Mouse (Mus musculus): Measurements from ENCODE around the gene 4930442H23Rik. TPM values are rescaled to one million over a fixed set of nuclear protein-coding genes. Genes with fewer than 3 reads are reported as not detected.
A peak's percentile ranks its signal among the peaks of the same experiment; 100 is the strongest.
"Not testable (repeated sequence)": the region's sequence is repeated elsewhere in the genome, so short reads cannot be mapped to it uniquely, and the experiment has no call there.

The 4930442H23Rik gene
- total and polyA plus RNA-seq, 3 experiments, result not detected

- Histone ChIP-seq H3K4me3 (no peak overlapping the region), H3K9ac (ENCODE audit: low read depth, low read length) (no peak overlapping the region), H3K79me2 (replicated peaks; ENCODE audit: control insufficient read depth, insufficient read depth, low read length) (no peaks in the 10 kb centered on the region), H3K36me3 (ENCODE audit: control insufficient read depth, insufficient read depth, low read length) (no peaks in the 10 kb centered on the region), H3K27ac (no peak overlapping the region), H3K4me1 (ENCODE audit: control insufficient read depth, insufficient read depth, low read length) (peaks cover 2% of the 10 kb centered on the region), H3K27me3 (ENCODE audit: control insufficient read depth, insufficient read depth, low read length) (peaks cover 4% of the 10 kb centered on the region; the same call in 1 of the 2 replicates)
- no peak for DNase-seq
- no peak for TF ChIP-seq EP300 (IDR thresholded peaks at IDR 0.05; ENCODE audit: insufficient read depth, low read depth, low read length)
- TF ChIP-seq CTCF (IDR thresholded peaks at IDR 0.05), result no peak
- TF ChIP-seq POLR2A (IDR thresholded peaks at IDR 0.05; ENCODE audit: insufficient read depth, low read depth, low read length), result no peak
- 10% methylated on average over 20 of the region's 20 CpGs for WGBS
- intact Hi-C loops (cut with DNase I), result no loop called here
Observed at GRCm38 (mm10) chr10:81229735-81230437, 46.2 kb upstream of the 4930442H23Rik start.

DNA sequence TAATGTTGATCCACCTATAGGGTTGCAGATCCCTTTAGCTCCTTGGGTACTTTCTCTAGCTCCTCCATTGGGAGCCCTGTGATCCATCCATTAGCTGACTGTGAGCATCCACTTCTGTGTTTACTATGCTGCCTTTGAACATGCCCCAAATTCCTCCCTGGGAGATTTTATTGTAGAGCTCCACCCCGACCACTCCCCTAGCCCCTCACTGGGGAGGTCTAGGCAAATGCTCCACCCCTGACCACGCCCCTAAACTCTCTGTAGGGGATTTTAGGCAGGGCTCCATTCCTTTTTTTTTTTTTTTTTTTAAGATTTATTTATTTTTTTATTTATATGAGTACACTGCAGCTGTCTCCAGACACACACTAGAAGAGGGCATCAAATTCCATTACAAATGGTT lies 40.1 kb upstream of the 4930442H23Rik start:
- intact Hi-C loops (cut with DNase I); H3K27me3 ChIP-seq (ENCODE audit: control insufficient read depth, insufficient read depth, low read length); H3K36me3 ChIP-seq (ENCODE audit: control insufficient read depth, insufficient read depth, low read length); H3K4me3 ChIP-seq; H3K79me2 ChIP-seq (replicated peaks; ENCODE audit: control insufficient read depth, insufficient read depth, low read length); H3K9ac ChIP-seq (ENCODE audit: low read depth, low read length); H3K27ac ChIP-seq; H3K4me1 ChIP-seq (ENCODE audit: control insufficient read depth, insufficient read depth, low read length); DNase-seq: not testable (repeated sequence)
- 65% methylated on average over 2 of the region's 2 CpGs for WGBS

- Histone ChIP-seq H3K36me3 (ENCODE audit: control insufficient read depth, insufficient read depth, low read length) (no peaks in the 10 kb centered on the region), H3K9ac (ENCODE audit: low read depth, low read length) (no peak overlapping the region), H3K4me1 (ENCODE audit: control insufficient read depth, insufficient read depth, low read length) (no peaks in the 10 kb centered on the region), H3K79me2 (replicated peaks; ENCODE audit: control insufficient read depth, insufficient read depth, low read length) (no peaks in the 10 kb centered on the region), H3K4me3 (no peak overlapping the region), H3K27me3 (ENCODE audit: control insufficient read depth, insufficient read depth, low read length) (no peaks in the 10 kb centered on the region; the same call in 1 of the 2 replicates), H3K27ac (no peak overlapping the region)
- intact Hi-C loops (cut with DNase I), result no loop called here
- DNase-seq, result no peak
- 78% methylated on average over 5 of the region's 5 CpGs for WGBS
- no peak for TF ChIP-seq POLR2A (IDR thresholded peaks at IDR 0.05; ENCODE audit: insufficient read depth, low read depth, low read length)
- TF ChIP-seq EP300 (IDR thresholded peaks at IDR 0.05; ENCODE audit: insufficient read depth, low read depth, low read length), result no peak
- TF ChIP-seq CTCF (IDR thresholded peaks at IDR 0.05), result no peak
Observed at GRCm38 (mm10) chr10:81221402-81222015, 37.9 kb upstream of the 4930442H23Rik start.

GRCm38 (mm10) chr10:81217964-81218363 lies 34.3 kb upstream of the 4930442H23Rik start:
- H3K9ac ChIP-seq (ENCODE audit: low read depth, low read length), result no peak overlapping the region
- H3K27me3 ChIP-seq (ENCODE audit: control insufficient read depth, insufficient read depth, low read length), result no peaks in the 10 kb centered on the region; the same call in 1 of the 2 replicates
- H3K4me3 ChIP-seq, result no peak overlapping the region
- no peaks in the 10 kb centered on the region for H3K79me2 ChIP-seq (replicated peaks; ENCODE audit: control insufficient read depth, insufficient read depth, low read length)
- peak; percentile 64 to 78 for DNase-seq
- TF ChIP-seq POLR2A (IDR thresholded peaks at IDR 0.05; ENCODE audit: insufficient read depth, low read depth, low read length) (no peak), EP300 (IDR thresholded peaks at IDR 0.05; ENCODE audit: insufficient read depth, low read depth, low read length) (0 out of 2 replicates have a peak, but pooled peaks have one; percentile 16), CTCF (IDR thresholded peaks at IDR 0.05) (peak; percentile 92)
- WGBS, result 24% methylated on average over 7 of the region's 7 CpGs
- intact Hi-C loops (cut with DNase I), result loop anchor here (1.0 kb wide), 1 partner anchor 20 kb away; no protein-coding TSS in a partner anchor
- H3K36me3 ChIP-seq (ENCODE audit: control insufficient read depth, insufficient read depth, low read length), result no peaks in the 10 kb centered on the region
- no peak overlapping the region for H3K27ac ChIP-seq
- H3K4me1 ChIP-seq (ENCODE audit: control insufficient read depth, insufficient read depth, low read length), result no peaks in the 10 kb centered on the region

DNA sequence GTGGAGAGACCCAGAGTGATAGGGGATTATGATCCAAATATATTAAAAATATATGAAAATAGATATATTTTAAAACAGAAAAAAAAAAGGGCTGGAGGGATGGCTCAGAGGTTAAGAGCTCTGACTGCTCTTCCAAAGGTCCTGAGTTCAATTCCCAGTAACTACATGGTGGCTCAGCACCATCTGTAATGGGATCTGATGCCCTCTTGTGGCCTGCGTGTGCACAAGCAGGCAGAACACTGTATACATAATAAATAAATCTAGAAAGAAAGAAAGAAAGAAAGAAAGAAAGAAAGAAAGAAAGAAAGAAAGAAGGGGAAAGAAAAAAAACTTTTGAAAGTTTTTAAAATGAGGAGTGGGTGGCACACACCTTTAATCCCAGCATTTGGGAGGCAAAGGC lies 33.6 kb upstream of the 4930442H23Rik start:
- H3K9ac ChIP-seq (ENCODE audit: low read depth, low read length); H3K4me1 ChIP-seq (ENCODE audit: control insufficient read depth, insufficient read depth, low read length); H3K27me3 ChIP-seq (ENCODE audit: control insufficient read depth, insufficient read depth, low read length); H3K36me3 ChIP-seq (ENCODE audit: control insufficient read depth, insufficient read depth, low read length); intact Hi-C loops (cut with DNase I); H3K79me2 ChIP-seq (replicated peaks; ENCODE audit: control insufficient read depth, insufficient read depth, low read length); H3K4me3 ChIP-seq; H3K27ac ChIP-seq; DNase-seq: not testable (repeated sequence)
- WGBS, result 17% methylated on average over 1 of the region's 1 CpGs
- TF ChIP-seq CTCF (IDR thresholded peaks at IDR 0.05), result peak; percentile 79

- H3K27ac ChIP-seq, result no peak overlapping the region
- intact Hi-C loops (cut with DNase I), result no loop called here
- WGBS, result 84% methylated on average over 6 of the region's 6 CpGs
- TF ChIP-seq POLR2A (IDR thresholded peaks at IDR 0.05; ENCODE audit: insufficient read depth, low read depth, low read length) (no peak), EP300 (IDR thresholded peaks at IDR 0.05; ENCODE audit: insufficient read depth, low read depth, low read length) (no peak), CTCF (IDR thresholded peaks at IDR 0.05) (no peak)
- no peaks in the 10 kb centered on the region for H3K4me1 ChIP-seq (ENCODE audit: control insufficient read depth, insufficient read depth, low read length)
- no peaks in the 10 kb centered on the region; the same call in 1 of the 2 replicates for H3K27me3 ChIP-seq (ENCODE audit: control insufficient read depth, insufficient read depth, low read length)
- no peak overlapping the region for H3K4me3 ChIP-seq
- DNase-seq, result no peak
- H3K9ac ChIP-seq (ENCODE audit: low read depth, low read length), result no peak overlapping the region
- H3K79me2 ChIP-seq (replicated peaks; ENCODE audit: control insufficient read depth, insufficient read depth, low read length), result no peaks in the 10 kb centered on the region
- no peaks in the 10 kb centered on the region for H3K36me3 ChIP-seq (ENCODE audit: control insufficient read depth, insufficient read depth, low read length)
Observed at GRCm38 (mm10) chr10:81216810-81217209, 33.2 kb upstream of the 4930442H23Rik start.
